Mouse (Mus musculus): ENCODE measurements around the gene Cpt1b.

DNA sequence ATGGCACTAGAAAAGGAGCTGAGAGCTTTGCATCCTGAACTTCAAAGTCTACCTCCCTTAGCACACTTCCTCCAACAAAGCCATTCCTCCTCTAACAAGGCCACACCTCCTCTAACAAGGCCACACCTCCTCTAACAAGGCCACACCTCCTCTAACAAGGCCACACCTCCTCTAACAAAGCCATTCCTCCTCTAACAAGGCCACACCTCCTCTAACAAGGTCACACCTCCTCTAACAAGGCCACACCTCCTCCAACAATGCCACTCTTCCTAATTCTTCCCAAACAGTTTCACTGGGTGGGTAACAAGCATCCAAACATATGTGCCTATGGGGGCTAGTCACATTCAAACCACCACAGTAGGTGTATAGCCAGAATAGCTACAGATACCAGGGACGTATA, 23.2 kb downstream of the Cpt1b start:
- TF ChIP-seq POLR2A (IDR thresholded peaks at IDR 0.05; ENCODE audit: control insufficient read depth, low read depth, low read length) (no peak), CTCF (IDR thresholded peaks at IDR 0.05; ENCODE audit: control insufficient read depth, insufficient read depth, insufficient replicate concordance, low read depth, low read length) (no peak)

Measured in testis, adult 2 months (tissue).